Mouse (Mus musculus) spleen, adult 2 months (tissue): ENCODE measurements around the gene Clec2h.

Experiments used
- CTCF ChIP-seq: fragments of 200-500 bp; IDR thresholded peaks from 2 replicates; pipeline ENCODE4 v1.5.1; 2011; ENCODE audit warnings: mild to moderate bottlenecking, inconsistent platforms; ENCODE audit not compliant: insufficient read depth, insufficient read length, insufficient replicate concordance; ENCODE audit errors: extremely low read depth
- POLR2A ChIP-seq: fragments of 200-500 bp; IDR thresholded peaks from 2 replicates; pipeline ENCODE4 v1.6.1; 2011; ENCODE audit warnings: low read depth, low read length, inconsistent platforms

DNA sequence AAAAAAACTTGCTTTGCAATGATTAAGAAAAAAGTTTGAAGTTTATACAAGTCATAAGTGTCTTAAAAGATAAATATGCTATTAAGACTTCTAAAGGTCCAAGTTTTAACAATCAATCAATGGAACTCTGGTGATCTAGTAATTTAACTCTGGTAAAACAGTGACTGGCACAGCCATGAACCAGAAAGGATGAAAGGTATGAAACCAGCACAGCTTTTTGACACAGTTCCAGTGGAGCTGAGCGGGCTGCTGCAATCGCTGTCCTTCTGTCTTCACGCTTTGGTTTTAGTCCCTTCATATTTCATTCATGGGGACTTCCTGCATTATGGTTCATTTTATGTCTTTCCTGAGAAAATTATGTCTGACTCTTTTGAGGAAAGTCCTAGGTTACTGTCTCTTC lies 12.5 kb upstream of the Clec2h start:
- TF ChIP-seq POLR2A (no peak), CTCF (no peak)
